Mouse (Mus musculus): ENCODE measurements around the gene Hoxc13.

DNA sequence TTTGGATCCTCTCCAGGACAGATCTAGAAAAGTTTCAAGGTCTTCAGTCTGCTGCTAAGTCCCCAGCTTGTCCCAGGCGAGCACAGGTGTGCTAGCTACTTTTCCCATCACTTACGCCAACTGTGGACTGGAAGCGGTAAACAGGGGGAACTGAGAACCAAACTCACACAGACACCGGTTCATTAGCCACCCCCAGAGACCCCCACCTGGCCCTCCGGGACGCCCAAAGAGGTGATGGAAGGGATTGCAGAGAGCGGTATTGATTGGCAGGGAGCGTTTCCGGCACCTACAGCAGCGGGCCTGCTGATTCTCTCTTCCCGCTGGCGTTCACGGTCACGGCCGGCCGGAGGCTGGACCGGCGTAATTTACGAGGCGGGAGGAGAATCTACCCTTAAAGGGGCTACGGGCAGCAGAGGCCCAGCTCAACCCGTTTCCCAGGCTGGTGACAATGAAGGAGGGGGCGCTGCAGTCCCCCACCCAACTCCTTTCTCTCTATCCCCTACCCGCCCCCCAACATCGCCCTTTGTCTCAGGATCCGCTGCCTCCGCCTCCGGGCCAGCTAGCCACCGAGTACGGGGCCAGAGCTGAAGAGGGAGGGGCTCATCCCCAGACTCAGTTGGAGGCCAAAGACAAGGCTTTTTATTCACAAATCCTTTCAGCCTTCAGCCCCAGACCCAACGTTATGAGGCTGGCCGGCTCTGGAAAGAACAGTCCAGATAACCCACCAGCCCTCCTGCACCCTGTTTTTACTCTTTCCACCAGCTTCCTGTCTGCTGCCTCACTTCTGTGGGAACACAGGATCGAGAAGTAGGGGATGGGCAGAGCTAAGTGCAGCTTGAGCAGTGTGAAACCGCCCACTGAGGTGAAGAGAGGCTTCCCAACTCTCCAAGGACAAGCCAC lies 18.6 kb downstream of the Hoxc13 start:
- no peak for TF ChIP-seq EP300 (optimal IDR thresholded peaks at IDR 0.05)
- TF ChIP-seq CTCF (IDR thresholded peaks at IDR 0.05; ENCODE audit: low read depth) = no peak

All from stomach, postnatal 0 days (tissue).